Mouse (Mus musculus): ENCODE measurements at regions not wholly inside any gene's neighbourhood (a gene's known extent, or its start where the extent isn't known, plus 50 kb on each side); places are given as distances from the start of the nearest gene placed in this dataset.

GRCm38 (mm10) chr14:46639116-46639826 is 121.1 kb upstream of the Cdkn3 start:
- WGBS = 74% methylated on average over 8 of the region's 8 CpGs
- Histone ChIP-seq H3K27me3 (ENCODE audit: control insufficient read depth, insufficient read depth, low read length) (no peaks in the 10 kb centered on the region), H3K27ac (ENCODE audit: insufficient read depth, low read length) (no peak overlapping the region), H3K36me3 (ENCODE audit: control insufficient read depth, insufficient read depth, low read length) (no peaks in the 10 kb centered on the region), H3K4me1 (ENCODE audit: control insufficient read depth, insufficient read depth, insufficient read length) (no peaks in the 10 kb centered on the region), H3K4me3 (ENCODE audit: extremely low read depth, insufficient read depth, insufficient read length) (no peak overlapping the region)
- DNase-seq (ENCODE audit: low read depth in 1 of 2, low spot score in 2 of 2) = no peak
- TF ChIP-seq CTCF (IDR thresholded peaks at IDR 0.05; ENCODE audit: extremely low read depth, insufficient read depth, insufficient read length, insufficient replicate concordance) = no peak
- no peak for TF ChIP-seq POLR2A (IDR thresholded peaks at IDR 0.05; ENCODE audit: low read depth, low read length)

GRCm38 (mm10) chr14:46638516-46638915 is 121.8 kb upstream of the Cdkn3 start:
- no peak for DNase-seq (ENCODE audit: low read depth in 1 of 2, low spot score in 2 of 2)
- Histone ChIP-seq H3K36me3 (ENCODE audit: control insufficient read depth, insufficient read depth, low read length) (no peaks in the 10 kb centered on the region), H3K27ac (ENCODE audit: insufficient read depth, low read length) (no peak overlapping the region), H3K4me3 (ENCODE audit: extremely low read depth, insufficient read depth, insufficient read length) (no peak overlapping the region), H3K4me1 (ENCODE audit: control insufficient read depth, insufficient read depth, insufficient read length) (no peaks in the 10 kb centered on the region), H3K27me3 (ENCODE audit: control insufficient read depth, insufficient read depth, low read length) (no peaks in the 10 kb centered on the region)
- TF ChIP-seq CTCF (IDR thresholded peaks at IDR 0.05; ENCODE audit: extremely low read depth, insufficient read depth, insufficient read length, insufficient replicate concordance) (no peak), POLR2A (IDR thresholded peaks at IDR 0.05; ENCODE audit: low read depth, low read length) (no peak)
- 88% methylated on average over 6 of the region's 6 CpGs for WGBS

- H3K4me3 ChIP-seq (ENCODE audit: extremely low read depth, insufficient read depth, insufficient read length) = no peak overlapping the region
- TF ChIP-seq POLR2A (IDR thresholded peaks at IDR 0.05; ENCODE audit: low read depth, low read length) (no peak), CTCF (IDR thresholded peaks at IDR 0.05; ENCODE audit: extremely low read depth, insufficient read depth, insufficient read length, insufficient replicate concordance) (no peak)
- 95% methylated on average over 5 of the region's 5 CpGs for WGBS
These were observed 123.1 kb upstream of the Cdkn3 start for GRCm38 (mm10) chr14:46637240-46637639.

GRCm38 (mm10) chr14:46636364-46636763 is 124.0 kb upstream of the Cdkn3 start:
- H3K4me3 ChIP-seq (ENCODE audit: extremely low read depth, insufficient read depth, insufficient read length) = no peak overlapping the region
- H3K4me1 ChIP-seq (ENCODE audit: control insufficient read depth, insufficient read depth, insufficient read length) = no peaks in the 10 kb centered on the region
- WGBS = 83% methylated on average over 6 of the region's 6 CpGs
- DNase-seq (ENCODE audit: low read depth in 1 of 2, low spot score in 2 of 2) = no peak
- H3K36me3 ChIP-seq (ENCODE audit: control insufficient read depth, insufficient read depth, low read length) = no peaks in the 10 kb centered on the region
- H3K27ac ChIP-seq (ENCODE audit: insufficient read depth, low read length) = no peak overlapping the region
- H3K27me3 ChIP-seq (ENCODE audit: control insufficient read depth, insufficient read depth, low read length) = no peaks in the 10 kb centered on the region
- TF ChIP-seq POLR2A (IDR thresholded peaks at IDR 0.05; ENCODE audit: low read depth, low read length) (no peak), CTCF (IDR thresholded peaks at IDR 0.05; ENCODE audit: extremely low read depth, insufficient read depth, insufficient read length, insufficient replicate concordance) (no peak)

More at GRCm38 (mm10) chr14:46637240-46637639, 123.1 kb upstream of the Cdkn3 start:
- Histone ChIP-seq H3K36me3 (ENCODE audit: control insufficient read depth, insufficient read depth, low read length) (no peaks in the 10 kb centered on the region), H3K27me3 (ENCODE audit: control insufficient read depth, insufficient read depth, low read length) (no peaks in the 10 kb centered on the region), H3K27ac (ENCODE audit: insufficient read depth, low read length) (no peak overlapping the region), H3K4me1 (ENCODE audit: control insufficient read depth, insufficient read depth, insufficient read length) (no peaks in the 10 kb centered on the region)
- DNase-seq (ENCODE audit: low read depth in 1 of 2, low spot score in 2 of 2) = no peak

- Histone ChIP-seq H3K27ac (ENCODE audit: insufficient read depth, low read length) (no peak overlapping the region), H3K36me3 (ENCODE audit: control insufficient read depth, insufficient read depth, low read length) (no peaks in the 10 kb centered on the region), H3K4me1 (ENCODE audit: control insufficient read depth, insufficient read depth, insufficient read length) (no peaks in the 10 kb centered on the region), H3K27me3 (ENCODE audit: control insufficient read depth, insufficient read depth, low read length) (no peaks in the 10 kb centered on the region), H3K4me3 (ENCODE audit: extremely low read depth, insufficient read depth, insufficient read length) (no peak overlapping the region)
- TF ChIP-seq POLR2A (IDR thresholded peaks at IDR 0.05; ENCODE audit: low read depth, low read length) = no peak
- TF ChIP-seq CTCF (IDR thresholded peaks at IDR 0.05; ENCODE audit: extremely low read depth, insufficient read depth, insufficient read length, insufficient replicate concordance) = no peak
- WGBS = 46% methylated on average over 3 of the region's 3 CpGs
- DNase-seq (ENCODE audit: low read depth in 1 of 2, low spot score in 2 of 2) = no peak
These were observed 125.0 kb upstream of the Cdkn3 start for GRCm38 (mm10) chr14:46635322-46635721.

- no peak overlapping the region for H3K27ac ChIP-seq (ENCODE audit: insufficient read depth, low read length)
- no peaks in the 10 kb centered on the region for H3K4me1 ChIP-seq (ENCODE audit: control insufficient read depth, insufficient read depth, insufficient read length)
- H3K4me3 ChIP-seq (ENCODE audit: extremely low read depth, insufficient read depth, insufficient read length) = no peak overlapping the region
- TF ChIP-seq POLR2A (IDR thresholded peaks at IDR 0.05; ENCODE audit: low read depth, low read length) = no peak
- no peak for TF ChIP-seq CTCF (IDR thresholded peaks at IDR 0.05; ENCODE audit: extremely low read depth, insufficient read depth, insufficient read length, insufficient replicate concordance)
- no peaks in the 10 kb centered on the region for H3K36me3 ChIP-seq (ENCODE audit: control insufficient read depth, insufficient read depth, low read length)
- 87% methylated on average over 12 of the region's 12 CpGs for WGBS
- H3K27me3 ChIP-seq (ENCODE audit: control insufficient read depth, insufficient read depth, low read length) = no peaks in the 10 kb centered on the region
- DNase-seq (ENCODE audit: low read depth in 1 of 2, low spot score in 2 of 2) = no peak
These were observed 125.6 kb upstream of the Cdkn3 start for GRCm38 (mm10) chr14:46634656-46635244.

- no peak for DNase-seq (ENCODE audit: low read depth in 1 of 2, low spot score in 2 of 2)
- H3K4me3 ChIP-seq (ENCODE audit: extremely low read depth, insufficient read depth, insufficient read length) = no peak overlapping the region
- no peak overlapping the region for H3K27ac ChIP-seq (ENCODE audit: insufficient read depth, low read length)
- H3K4me1 ChIP-seq (ENCODE audit: control insufficient read depth, insufficient read depth, insufficient read length) = no peaks in the 10 kb centered on the region
- no peaks in the 10 kb centered on the region for H3K36me3 ChIP-seq (ENCODE audit: control insufficient read depth, insufficient read depth, low read length)
- 94% methylated on average over 10 of the region's 10 CpGs for WGBS
- TF ChIP-seq POLR2A (IDR thresholded peaks at IDR 0.05; ENCODE audit: low read depth, low read length) (no peak), CTCF (IDR thresholded peaks at IDR 0.05; ENCODE audit: extremely low read depth, insufficient read depth, insufficient read length, insufficient replicate concordance) (no peak)
- no peaks in the 10 kb centered on the region for H3K27me3 ChIP-seq (ENCODE audit: control insufficient read depth, insufficient read depth, low read length)
These were observed 126.1 kb upstream of the Cdkn3 start for GRCm38 (mm10) chr14:46634251-46634650.

Measured in spleen, adult 2 months (tissue).